Mouse (Mus musculus): ENCODE measurements around the gene Ncoa7.

DNA sequence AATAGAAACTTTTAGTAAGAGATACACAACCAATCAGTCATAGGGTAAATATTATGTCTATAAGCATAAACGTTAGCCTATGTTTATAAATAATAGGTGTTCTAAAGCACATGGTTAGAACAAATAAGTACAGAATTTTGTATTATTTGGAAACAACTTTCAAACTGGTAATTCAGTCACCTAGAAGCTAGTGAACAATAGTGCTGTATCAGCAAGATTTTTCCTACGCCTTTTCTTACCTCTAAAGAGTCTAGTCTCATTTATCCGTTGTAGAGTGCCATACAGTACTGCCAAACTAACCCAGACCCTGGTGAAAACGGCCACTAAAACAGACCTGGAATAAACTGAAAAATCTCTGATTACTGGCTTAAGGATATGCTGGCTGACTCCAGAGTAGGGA is 190.1 kb downstream of the Ncoa7 start:
- TF ChIP-seq CTCF (IDR thresholded peaks at IDR 0.05; ENCODE audit: extremely low read depth, insufficient read depth, insufficient read length, insufficient replicate concordance): no peak
- no peak for TF ChIP-seq POLR2A (IDR thresholded peaks at IDR 0.05; ENCODE audit: low read depth, low read length)

Data from spleen, adult 2 months (tissue).